Mouse (Mus musculus) forebrain, embryonic 11.5 days (tissue): ENCODE measurements around the gene Ccdc40. TPM values are rescaled to one million over a fixed set of nuclear protein-coding genes. Genes with fewer than 3 reads are reported as not detected.

Experiments
- ATAC-seq: fragments of 200-750 bp; cut with Nextera tagmentation; replicated peaks from 2 replicates; pipeline ENCODE4 v1.8.0; 2017; ENCODE audit warnings: moderate TSS enrichment; ENCODE audit not compliant: low FRiP score
- DNase-seq: peaks from one replicate; pipeline ENCODE4 v3.0.0-alpha.2; 2017; ENCODE audit warnings: low spot score
- H3K27ac ChIP-seq: fragments of 300-500 bp; sonication (generic); 2 replicates; pipeline ENCODE4 v1.5.1; 2014; ENCODE audit warnings: low read depth, low read length
- H3K27me3 ChIP-seq: fragments of 300-500 bp; sonication (generic); 2 replicates; pipeline ENCODE4 v1.6.1; 2014; ENCODE audit warnings: mild to moderate bottlenecking, low read length, mixed read lengths; ENCODE audit not compliant: control insufficient read depth, insufficient read depth
- H3K36me3 ChIP-seq: fragments of 300-500 bp; sonication (generic); 2 replicates; pipeline ENCODE4 v1.6.1; 2014; ENCODE audit warnings: mild to moderate bottlenecking, low read length, moderate library complexity, mixed read lengths; ENCODE audit not compliant: control insufficient read depth, insufficient read depth
- H3K4me1 ChIP-seq: fragments of 300-500 bp; sonication (generic); replicated peaks from 2 replicates; pipeline ENCODE4 v1.6.1; 2014; ENCODE audit warnings: low read length, mixed read lengths; ENCODE audit not compliant: control insufficient read depth, insufficient read depth
- H3K4me2 ChIP-seq: fragments of 300-500 bp; sonication (generic); 2 replicates; pipeline ENCODE4 v1.6.1; 2014; ENCODE audit warnings: low read depth, mild to moderate bottlenecking, low read length, moderate library complexity, mixed read lengths; ENCODE audit not compliant: severe bottlenecking
- H3K4me3 ChIP-seq: fragments of 300-500 bp; sonication (generic); 2 replicates; pipeline ENCODE4 v1.5.1; 2014; ENCODE audit warnings: low read depth, low read length
- H3K9ac ChIP-seq: fragments of 300-500 bp; sonication (generic); 2 replicates; pipeline ENCODE4 v1.6.1; 2014; ENCODE audit warnings: low read length
- H3K9me3 ChIP-seq: fragments of 300-500 bp; sonication (generic); 2 replicates; pipeline ENCODE4 v1.6.1; 2016; ENCODE audit warnings: low read length, mixed read lengths; ENCODE audit not compliant: control insufficient read depth
- WGBS: fragments of 180-500 bp; shearing (Covaris S2); extraction: QIAGEN DNeasy Blood & Tissue Kit; methylation state at CpG from one replicate; pipeline ENCODE4 v1.1.7; 2014; 5-methylcytosine and 5-hydroxymethylcytosine counted together
- polyA plus RNA-seq: library from polyadenylated mRNA; unstranded; fragments of >200 nt; fragmentation: Nextera tagmentation; extraction: Ambion mirVana; gene quantifications from 2 replicates; pipeline ENCODE4 v1.2.1, GENCODE M21; 2014

The Ccdc40 gene
- polyA plus RNA-seq, 1 experiment from 2014 or later, result 19.5 TPM

GRCm38 (mm10) chr11:119211604-119212309, 16.6 kb upstream of the Ccdc40 start:
- H3K4me1 ChIP-seq, result peaks cover 18% of the 10 kb centered on the region

GRCm38 (mm10) chr11:119213166-119213885, 15.0 kb upstream of the Ccdc40 start:
- 60% methylated on average over 19 of the region's 19 CpGs for WGBS
- ATAC-seq (no peak), DNase-seq (no peak)
- Histone ChIP-seq H3K4me3 (no peak overlapping the region), H3K9me3 (no peaks in the 10 kb centered on the region), H3K27ac (no peak overlapping the region), H3K9ac (no peak overlapping the region), H3K4me1 (peaks cover 18% of the 10 kb centered on the region), H3K27me3 (no peaks in the 10 kb centered on the region), H3K36me3 (no peaks in the 10 kb centered on the region; the same call in 1 of the 2 replicates), H3K4me2 (no peak overlapping the region)

More at GRCm38 (mm10) chr11:119211604-119212309, 16.6 kb upstream of the Ccdc40 start:
- Histone ChIP-seq H3K36me3 (peaks cover 4% of the 10 kb centered on the region; the same call in 1 of the 2 replicates), H3K4me3 (no peak overlapping the region), H3K27ac (no peak overlapping the region), H3K9ac (no peak overlapping the region), H3K9me3 (no peaks in the 10 kb centered on the region; the same call in 1 of the 2 replicates), H3K4me2 (no peak overlapping the region), H3K27me3 (no peaks in the 10 kb centered on the region)
- DNase-seq, result no peak
- WGBS, result 85% methylated on average over 21 of the region's 21 CpGs
- no peak for ATAC-seq

GRCm38 (mm10) chr11:119215038-119215904, 13.1 kb upstream of the Ccdc40 start:
- peak overlapping the region; percentile 13; the same call in 1 of the 2 replicates for H3K4me2 ChIP-seq
- H3K27ac ChIP-seq, result peak overlapping the region; percentile 33
- no peaks in the 10 kb centered on the region for H3K9me3 ChIP-seq
- 17% methylated on average over 18 of the region's 18 CpGs for WGBS
- peak overlapping the region; percentile 3 for H3K9ac ChIP-seq
- peaks cover 24% of the 10 kb centered on the region for H3K4me1 ChIP-seq
- no peaks in the 10 kb centered on the region for H3K27me3 ChIP-seq
- H3K36me3 ChIP-seq, result no peaks in the 10 kb centered on the region
- DNase-seq (peak; percentile 66), ATAC-seq (0 out of 2 replicates have a peak, but pooled peaks have one; percentile 29)
- H3K4me3 ChIP-seq, result no peak overlapping the region

GRCm38 (mm10) chr11:119215905-119216507, 12.4 kb upstream of the Ccdc40 start:
- DNase-seq (no peak), ATAC-seq (no peak)
- peak overlapping the region; percentile 13; the same call in 1 of the 2 replicates for H3K4me2 ChIP-seq
- WGBS, result 61% methylated on average over 9 of the region's 9 CpGs
- no peaks in the 10 kb centered on the region for H3K36me3 ChIP-seq
- H3K27ac ChIP-seq, result peak overlapping the region; percentile 33
- no peak overlapping the region for H3K4me3 ChIP-seq
- H3K9ac ChIP-seq, result peak overlapping the region; percentile 3
- no peaks in the 10 kb centered on the region for H3K9me3 ChIP-seq
- H3K27me3 ChIP-seq, result no peaks in the 10 kb centered on the region
- H3K4me1 ChIP-seq, result peaks cover 23% of the 10 kb centered on the region

GRCm38 (mm10) chr11:119217861-119218260, 10.5 kb upstream of the Ccdc40 start:
- Histone ChIP-seq H3K4me1 (peaks cover 23% of the 10 kb centered on the region), H3K9ac (no peak overlapping the region), H3K36me3 (no peaks in the 10 kb centered on the region; the same call in 1 of the 2 replicates), H3K9me3 (no peaks in the 10 kb centered on the region), H3K4me3 (no peak overlapping the region), H3K27ac (no peak overlapping the region), H3K27me3 (no peaks in the 10 kb centered on the region), H3K4me2 (no peak overlapping the region)
- ATAC-seq (no peak), DNase-seq (no peak)
- 93% methylated on average over 6 of the region's 6 CpGs for WGBS

GRCm38 (mm10) chr11:119219816-119220465, 8.4 kb upstream of the Ccdc40 start:
- DNase-seq, result no peak
- no peak for ATAC-seq
- H3K4me1 ChIP-seq, result peaks cover 22% of the 10 kb centered on the region
- 0 out of 2 replicates have a peak overlapping the region, but pooled peaks have one; percentile 12 for H3K4me2 ChIP-seq
- H3K9ac ChIP-seq, result peak overlapping the region; percentile 17; the same call in 1 of the 2 replicates
- H3K27ac ChIP-seq, result peak overlapping the region; percentile 59; the same call in 1 of the 2 replicates
- no peaks in the 10 kb centered on the region for H3K27me3 ChIP-seq
- H3K36me3 ChIP-seq, result no peaks in the 10 kb centered on the region; the same call in 1 of the 2 replicates
- H3K9me3 ChIP-seq, result no peaks in the 10 kb centered on the region
- 10% methylated on average over 17 of the region's 17 CpGs for WGBS
- no peak overlapping the region for H3K4me3 ChIP-seq

GRCm38 (mm10) chr11:119221812-119222510, 6.4 kb upstream of the Ccdc40 start:
- peaks cover 17% of the 10 kb centered on the region for H3K4me1 ChIP-seq
- H3K27ac ChIP-seq, result no peak overlapping the region
- H3K36me3 ChIP-seq, result no peaks in the 10 kb centered on the region; the same call in 1 of the 2 replicates

More at GRCm38 (mm10) chr11:119221812-119222510, 6.4 kb upstream of the Ccdc40 start:
- H3K4me3 ChIP-seq, result no peak overlapping the region
- DNase-seq, result no peak
- no peaks in the 10 kb centered on the region for H3K9me3 ChIP-seq
- H3K9ac ChIP-seq, result no peak overlapping the region
- ATAC-seq, result no peak
- no peaks in the 10 kb centered on the region for H3K27me3 ChIP-seq
- no peak overlapping the region for H3K4me2 ChIP-seq
- 49% methylated on average over 10 of the region's 11 CpGs for whole genome bisulfite sequencing
